Mouse (Mus musculus) retina, postnatal 7 days (tissue): Measurements from ENCODE around the gene Zfp451.
A peak's percentile ranks its signal among the peaks of the same experiment; 100 is the strongest.

Experiments used
- DNase-seq: peaks from one replicate; pipeline ENCODE4 v3.0.0-alpha.2; 2012; ENCODE audit warnings: low read depth, low spot score

Gene Zfp451

DNA sequence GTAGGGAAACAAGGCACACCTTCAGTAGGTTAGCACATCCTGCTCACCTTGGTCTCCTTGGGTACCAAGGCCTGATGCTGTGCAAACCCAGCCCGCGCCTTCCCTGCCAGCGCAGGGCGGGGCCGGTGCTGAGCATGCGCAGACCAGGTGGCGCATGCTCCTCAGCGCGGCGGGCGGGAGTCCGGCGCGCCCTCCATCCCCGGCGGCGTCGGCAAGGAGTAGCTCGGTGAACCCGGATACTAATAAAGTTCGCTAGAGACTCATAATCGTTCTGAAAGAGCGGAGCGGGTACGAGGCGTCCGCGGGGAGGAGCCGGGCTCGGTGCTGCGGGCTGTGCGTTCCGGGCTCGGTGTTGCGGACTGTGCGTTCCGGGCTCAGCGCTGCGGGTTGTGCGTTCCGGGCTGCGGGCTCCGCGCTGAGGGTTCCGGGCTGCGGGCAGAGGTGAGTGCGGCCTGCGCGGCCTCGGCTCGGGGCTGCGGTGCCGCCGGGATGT is 94.6 kb downstream of the Zfp451 start, which contains the start of gene Rab23:
Gene Rab23, plus strand, starts transcription at position 155 of the 493 bp plus-strand sequence.
- DNase-seq: peak; percentile 75

DNA sequence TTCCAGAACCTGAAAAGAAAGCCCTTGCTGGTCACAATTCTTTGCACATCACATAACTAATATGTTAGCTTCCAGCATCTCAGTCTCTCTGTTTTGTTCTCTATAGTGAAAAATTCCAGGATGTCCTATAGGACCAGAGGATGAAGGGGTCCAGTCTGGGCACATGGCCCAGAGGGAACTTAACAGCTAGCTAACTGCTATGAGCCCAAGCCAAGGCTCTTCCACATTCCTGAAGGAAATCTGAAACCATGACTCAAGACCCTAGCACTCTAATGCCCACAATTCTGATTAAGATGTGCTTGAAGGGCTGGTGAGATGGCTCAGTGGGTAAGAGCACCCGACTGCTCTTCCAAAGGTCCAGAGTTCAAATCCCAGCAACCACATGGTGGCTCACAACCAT is 96.8 kb downstream of the Zfp451 start:
- DNase-seq: no peak

DNA sequence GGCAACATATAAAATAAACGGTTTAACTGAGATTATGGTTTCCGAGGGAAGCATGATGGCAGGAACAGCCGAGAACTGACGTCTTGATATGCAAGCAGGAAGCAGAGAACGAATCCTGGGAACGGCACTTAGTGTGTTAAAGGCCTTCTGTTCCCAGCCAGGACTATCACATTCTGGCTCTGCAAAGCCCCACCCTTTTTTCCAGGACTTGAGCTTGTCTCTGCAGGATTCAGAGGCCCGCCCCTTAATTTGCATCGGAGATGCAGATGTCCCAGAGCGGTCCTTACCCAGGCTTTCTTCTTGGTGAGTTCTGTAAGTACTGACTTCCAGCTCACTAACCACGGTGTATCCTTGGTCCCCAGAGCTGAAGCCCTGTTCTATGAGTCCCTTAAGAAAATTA is 99.6 kb downstream of the Zfp451 start:
- no peak for DNase-seq

DNA sequence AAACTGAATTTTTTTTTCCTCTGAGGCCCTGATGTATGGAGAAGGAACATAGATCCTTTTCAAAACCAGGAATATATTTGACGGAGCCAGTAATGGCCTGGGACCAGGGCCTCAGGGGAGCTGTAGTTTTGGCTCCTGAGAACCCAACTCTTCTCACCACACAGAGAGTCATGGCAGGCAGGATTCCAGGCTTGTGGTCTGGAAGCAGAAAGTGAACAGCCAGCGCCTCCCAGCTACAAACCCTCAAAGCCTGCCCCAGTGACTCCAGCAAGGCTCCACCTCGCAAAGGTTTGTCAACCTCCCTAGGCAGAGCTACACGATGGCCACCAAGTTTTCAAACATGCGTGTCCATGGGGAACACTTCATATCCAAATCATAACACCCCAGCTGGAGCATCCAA is 102.4 kb downstream of the Zfp451 start:
- no peak for DNase-seq
